Mouse (Mus musculus) urinary bladder, postnatal 36 days (tissue): ENCODE results near the gene Cox7c.
"Not testable (repeated sequence)": the region's sequence is repeated elsewhere in the genome, so short reads cannot be mapped to it uniquely, and the experiment has no call there.

Source experiments
- DNase-seq, 2 experiments: peaks; one replicate each; pipeline ENCODE4 v3.0.0; 2022; ENCODE audit warnings: low spot score in 2 of 2, mixed read lengths in 1 of 2

The Cox7c gene

GRCm38 (mm10) chr13:86046254-86046951 is at the start of gene Cox7c:
TSS of gene Cox7c (minus strand) at chr13:86046904.
- DNase-seq = peak; percentile 64 to 84

DNA sequence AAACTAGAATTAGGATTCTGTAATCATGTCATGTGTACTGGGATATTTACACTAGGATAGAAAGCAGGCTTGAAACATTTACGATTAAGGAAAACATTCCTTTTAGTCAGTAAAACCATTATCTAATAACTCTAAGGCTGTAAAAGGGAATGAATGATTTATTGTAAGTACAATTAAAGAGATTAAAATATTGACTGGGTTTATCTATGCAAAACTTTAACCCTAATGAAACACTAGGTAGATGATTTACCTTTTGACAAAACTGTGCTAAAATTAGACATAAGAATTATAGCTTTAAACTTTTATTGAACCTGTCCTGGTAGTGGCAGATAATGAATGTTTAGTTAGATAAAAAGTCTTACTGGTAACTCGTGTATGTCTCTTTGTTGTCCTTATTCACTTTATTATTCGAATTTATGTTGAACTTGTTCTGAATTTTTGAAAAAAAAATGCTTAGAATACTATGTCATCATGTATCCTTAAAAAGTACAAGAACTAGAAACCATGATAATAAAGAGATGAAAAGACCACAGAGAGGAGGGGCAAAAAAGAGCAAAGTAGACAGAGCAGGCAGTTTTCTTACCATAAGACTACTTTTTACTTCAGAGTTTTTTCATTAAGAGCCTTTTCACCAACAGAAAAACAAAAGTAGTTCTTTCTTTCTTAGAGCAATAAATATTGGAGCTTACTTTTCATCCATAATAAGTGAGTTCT is 21.5 kb upstream of the Cox7c start:
- DNase-seq = no peak

DNA sequence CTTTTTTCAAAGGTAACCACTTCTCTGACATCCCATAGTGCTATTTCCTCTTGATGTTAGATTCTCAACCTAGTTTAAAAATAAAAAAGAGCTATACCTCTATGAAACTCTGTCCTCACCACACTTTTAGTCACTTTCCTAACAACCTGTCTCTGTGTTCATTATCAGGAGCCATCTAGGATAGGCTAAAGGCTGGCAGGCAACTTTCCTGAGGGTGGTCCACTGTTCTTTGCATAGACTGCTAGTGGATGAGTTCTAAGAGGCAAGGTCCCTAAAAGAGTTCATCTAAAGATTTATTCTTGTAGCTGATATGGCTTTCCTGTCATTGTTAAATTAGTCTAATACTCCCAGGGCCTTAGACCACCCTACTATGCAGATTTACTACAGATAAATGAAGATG is 20.8 kb upstream of the Cox7c start:
- DNase-seq = no peak

GRCm38 (mm10) chr13:86054091-86054490 is 7.4 kb upstream of the Cox7c start:
- DNase-seq = not testable (repeated sequence)

DNA sequence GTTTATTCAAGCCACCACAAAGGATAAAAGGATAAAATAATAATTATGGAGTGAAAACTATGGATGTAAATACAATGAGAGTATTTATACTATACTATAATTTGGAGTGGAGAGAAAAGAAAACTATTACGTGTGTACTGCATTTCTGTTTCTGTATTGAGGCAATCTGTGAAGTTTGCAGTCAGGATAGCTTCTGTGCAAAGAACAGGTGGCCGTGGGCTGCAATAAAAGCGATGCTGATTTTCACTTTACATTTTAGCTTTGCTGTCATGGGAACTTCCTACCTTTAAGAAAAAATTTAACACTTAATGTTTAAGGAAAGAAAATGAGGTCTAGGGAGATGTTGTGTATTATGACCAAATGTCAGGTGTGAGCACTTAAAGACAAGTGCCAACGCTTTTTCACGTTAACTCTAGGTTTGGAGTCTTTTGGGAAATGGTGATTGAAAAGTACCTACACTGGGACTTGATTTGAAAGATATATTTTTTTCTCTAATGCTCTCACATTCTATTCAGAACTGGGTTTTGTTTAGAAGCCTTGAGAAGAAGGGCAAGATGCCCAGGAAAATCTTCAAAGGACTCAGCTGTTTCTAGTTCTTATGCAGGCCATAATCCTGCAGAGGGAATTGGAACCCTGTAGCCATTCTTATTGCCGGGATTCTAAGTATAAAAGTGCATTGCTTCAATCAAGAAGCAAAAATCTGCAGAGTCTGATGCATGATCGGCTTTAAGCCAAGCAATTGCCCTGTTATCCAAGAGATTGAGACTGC is 41.6 kb downstream of the Cox7c start:
- no peak for DNase-seq
